Mouse (Mus musculus) layer of hippocampus, adult 9-11 months (tissue): ENCODE measurements around the gene Lmod2.

Source experiments
- DNase-seq: peaks from one replicate; pipeline ENCODE4 v3.0.0; 2022

Lmod2 gene

GRCm38 (mm10) chr6:24602993-24603392, 5.4 kb downstream of the Lmod2 start:
- DNase-seq, result no peak

GRCm38 (mm10) chr6:24604289-24604688, 6.7 kb downstream of the Lmod2 start:
- DNase-seq, result no peak

GRCm38 (mm10) chr6:24605631-24606030, 8.1 kb downstream of the Lmod2 start:
- DNase-seq, result no peak

GRCm38 (mm10) chr6:24606512-24606911, 8.9 kb downstream of the Lmod2 start:
- no peak for DNase-seq

GRCm38 (mm10) chr6:24607531-24607930, 10.0 kb downstream of the Lmod2 start:
- no peak for DNase-seq

GRCm38 (mm10) chr6:24608129-24608528, 10.6 kb downstream of the Lmod2 start:
- no peak for DNase-seq

GRCm38 (mm10) chr6:24608682-24609081, 11.1 kb downstream of the Lmod2 start:
- DNase-seq, result no peak

GRCm38 (mm10) chr6:24609531-24609930, 12.0 kb downstream of the Lmod2 start:
- no peak for DNase-seq

GRCm38 (mm10) chr6:24610358-24610757, 12.8 kb downstream of the Lmod2 start:
- no peak for DNase-seq

- no peak for DNase-seq
Observed at GRCm38 (mm10) chr6:24612074-24612755, 14.7 kb downstream of the Lmod2 start.

GRCm38 (mm10) chr6:24613346-24613745, 15.8 kb downstream of the Lmod2 start:
- no peak for DNase-seq

- DNase-seq, result no peak
Observed at GRCm38 (mm10) chr6:24613918-24614317, 16.4 kb downstream of the Lmod2 start.

- no peak for DNase-seq
Observed at GRCm38 (mm10) chr6:24616746-24617145, 19.2 kb downstream of the Lmod2 start.

- DNase-seq, result no peak
Observed at GRCm38 (mm10) chr6:24619285-24620045, 21.9 kb downstream of the Lmod2 start.

- DNase-seq, result no peak
Observed at GRCm38 (mm10) chr6:24620936-24621335, 23.4 kb downstream of the Lmod2 start.

- DNase-seq, result no peak
Observed at GRCm38 (mm10) chr6:24622098-24622497, 24.5 kb downstream of the Lmod2 start.

GRCm38 (mm10) chr6:24627586-24628030, 30.0 kb downstream of the Lmod2 start:
- DNase-seq, result peak; percentile 59

- no peak for DNase-seq
Observed at GRCm38 (mm10) chr6:24628499-24628898, 30.9 kb downstream of the Lmod2 start.

GRCm38 (mm10) chr6:24632061-24632460, 34.5 kb downstream of the Lmod2 start:
- DNase-seq, result no peak

- no peak for DNase-seq
Observed at GRCm38 (mm10) chr6:24634065-24634464, 36.5 kb downstream of the Lmod2 start.

- DNase-seq, result no peak
Observed at GRCm38 (mm10) chr6:24635814-24636213, 38.3 kb downstream of the Lmod2 start.

- DNase-seq, result no peak
Observed at GRCm38 (mm10) chr6:24641286-24641685, 43.7 kb downstream of the Lmod2 start.

- DNase-seq, result no peak
Observed at GRCm38 (mm10) chr6:24642161-24642560, 44.6 kb downstream of the Lmod2 start.

GRCm38 (mm10) chr6:24642960-24643359, 45.4 kb downstream of the Lmod2 start:
- DNase-seq, result no peak
